Mouse (Mus musculus) ovary, postnatal 36 days (tissue): ENCODE data around the gene Pdzd2.

ENCODE experiments used
- DNase-seq: peaks from one replicate; pipeline ENCODE4 v3.0.0; 2022; ENCODE audit warnings: low spot score, mixed read lengths

Gene Pdzd2

GRCm38 (mm10) chr15:12351470-12351869, 388.3 kb downstream of the Pdzd2 start:
- DNase-seq, result no peak

- DNase-seq, result no peak
Measured at GRCm38 (mm10) chr15:12349840-12350239, 389.9 kb downstream of the Pdzd2 start.

GRCm38 (mm10) chr15:12348950-12349349, 390.8 kb downstream of the Pdzd2 start:
- DNase-seq, result no peak

GRCm38 (mm10) chr15:12346916-12347315, 392.8 kb downstream of the Pdzd2 start:
- DNase-seq, result no peak

GRCm38 (mm10) chr15:12341401-12341758, 398.3 kb downstream of the Pdzd2 start:
- DNase-seq, result no peak

GRCm38 (mm10) chr15:12340536-12341400, 399.0 kb downstream of the Pdzd2 start:
- DNase-seq, result no peak

GRCm38 (mm10) chr15:12337779-12338137, 402.0 kb downstream of the Pdzd2 start:
- DNase-seq, result no peak

- no peak for DNase-seq
Measured at GRCm38 (mm10) chr15:12337030-12337778, 402.5 kb downstream of the Pdzd2 start.

- DNase-seq, result no peak
Measured at GRCm38 (mm10) chr15:12334381-12334780, 405.3 kb downstream of the Pdzd2 start.

GRCm38 (mm10) chr15:12331300-12331699, 408.4 kb downstream of the Pdzd2 start:
- no peak for DNase-seq

- DNase-seq, result no peak
Measured at GRCm38 (mm10) chr15:12330892-12331291, 408.8 kb downstream of the Pdzd2 start.

GRCm38 (mm10) chr15:12330389-12330788, 409.3 kb downstream of the Pdzd2 start:
- no peak for DNase-seq

- no peak for DNase-seq
Measured at GRCm38 (mm10) chr15:12324326-12324725, 415.4 kb downstream of the Pdzd2 start.

GRCm38 (mm10) chr15:12322676-12323402, 416.9 kb downstream of the Pdzd2 start:
- DNase-seq, result no peak

GRCm38 (mm10) chr15:12321788-12322621, 417.7 kb downstream of the Pdzd2 start, which contains the start of gene 1810049J17Rik:
Gene 1810049J17Rik (minus strand): TSS chr15:12321899.
- peak; percentile 61 for DNase-seq

- DNase-seq, result peak; percentile 96
Measured at GRCm38 (mm10) chr15:12321091-12321787, 418.5 kb downstream of the Pdzd2 start, which contains the start of gene Golph3. Gene Golph3 (plus strand): TSS chr15:12321450.

GRCm38 (mm10) chr15:12320441-12321090, 419.2 kb downstream of the Pdzd2 start:
- no peak for DNase-seq

GRCm38 (mm10) chr15:12319889-12320288, 419.8 kb downstream of the Pdzd2 start:
- no peak for DNase-seq

- no peak for DNase-seq
Measured at GRCm38 (mm10) chr15:12318451-12318850, 421.3 kb downstream of the Pdzd2 start.

GRCm38 (mm10) chr15:12317290-12317689, 422.4 kb downstream of the Pdzd2 start:
- no peak for DNase-seq
